Mouse (Mus musculus) ES-Bruce4 (cell line): ENCODE results near the gene Tmem269.

Experiments used
- CTCF ChIP-seq: IDR thresholded peaks from one replicate; pipeline ENCODE4 v1.8.1; 2011; ENCODE audit warnings: low read depth, low read length
- EP300 ChIP-seq: IDR thresholded peaks from 2 replicates; pipeline ENCODE4 v1.6.1; 2011; ENCODE audit warnings: low read depth, low read length; ENCODE audit not compliant: insufficient read depth
- POLR2A ChIP-seq: IDR thresholded peaks from one replicate; pipeline ENCODE4 v1.8.1; 2011; ENCODE audit warnings: low read length; ENCODE audit not compliant: insufficient read depth

- TF ChIP-seq POLR2A: no peak
- TF ChIP-seq CTCF: no peak
- TF ChIP-seq EP300: no peak
Measured at GRCm38 (mm10) chr4:119225719-119226118, 7.7 kb upstream of the Tmem269 start.
